Mouse (Mus musculus): ENCODE measurements at regions not wholly inside any gene's neighbourhood (a gene's known extent, or its start where the extent isn't known, plus 50 kb on each side); places are given as distances from the start of the nearest gene placed in this dataset.

DNA sequence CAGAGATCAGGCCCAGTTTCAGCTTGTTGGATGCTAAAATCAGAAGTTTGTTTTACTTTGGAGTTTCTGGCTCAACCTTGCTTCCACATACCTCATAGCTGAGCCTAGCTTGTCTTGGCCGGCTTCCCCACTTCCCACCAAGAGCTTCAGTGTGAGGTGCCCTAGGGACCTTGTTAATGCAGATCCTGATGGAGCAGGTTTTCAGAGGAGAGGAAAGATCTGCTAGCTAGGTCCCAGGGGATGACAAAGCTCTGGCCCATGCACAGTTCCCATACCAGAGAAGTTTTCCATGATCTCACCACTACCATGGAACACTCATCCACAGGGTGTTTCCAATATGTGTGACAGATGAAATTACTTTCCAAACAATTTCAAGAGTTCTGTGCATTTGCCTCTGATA lies 131.9 kb upstream of the Stac start:
- TF ChIP-seq CTCF (IDR thresholded peaks at IDR 0.05 in 2 of 3, conservative IDR thresholded peaks at IDR 0.05 in 1 of 3; ENCODE audit: control insufficient read depth in 1 of 3, insufficient read depth in 1 of 3, low read depth in 2 of 3, low read length in 3 of 3, poor library complexity in 1 of 3, severe bottlenecking in 1 of 3), result no peak
- TF ChIP-seq POLR2A (IDR thresholded peaks at IDR 0.05; ENCODE audit: control insufficient read depth in 1 of 2, insufficient read depth in 1 of 2, low read depth in 1 of 2, low read length in 2 of 2, poor library complexity in 1 of 2), result no peak

Data from MEL (cell line).